Mouse (Mus musculus): ENCODE measurements around the gene Cacnb2. TPM values are rescaled to one million over a fixed set of nuclear protein-coding genes. Genes with fewer than 3 reads are reported as not detected.

The Cacnb2 gene
- total RNA-seq, 2 experiments from 2014 or later = 0.51 to 0.73 TPM

GRCm38 (mm10) chr2:14992531-14992930 is 389.6 kb downstream of the Cacnb2 start:
- no peak for DNase-seq
- Histone ChIP-seq H3K27ac (no peak overlapping the region), H3K4me3 (no peak overlapping the region)
- TF ChIP-seq CTCF (IDR thresholded peaks at IDR 0.05) = no peak
- intact Hi-C loops (cut with DNase I) = no loop called here

- no peak overlapping the region for H3K27ac ChIP-seq
- no peak for TF ChIP-seq CTCF (IDR thresholded peaks at IDR 0.05)
- DNase-seq = no peak
- no peak overlapping the region for H3K4me3 ChIP-seq
- intact Hi-C loops (cut with DNase I) = no loop called here
Observed at GRCm38 (mm10) chr2:14996036-14996435, 393.1 kb downstream of the Cacnb2 start.

- intact Hi-C loops (cut with DNase I) = no loop called here
- Histone ChIP-seq H3K4me3 (no peak overlapping the region), H3K27ac (no peak overlapping the region)
- no peak for DNase-seq
- TF ChIP-seq CTCF (IDR thresholded peaks at IDR 0.05) = no peak
Observed at GRCm38 (mm10) chr2:14997836-14998235, 394.9 kb downstream of the Cacnb2 start.

- Histone ChIP-seq H3K27ac (no peak overlapping the region), H3K4me3 (no peak overlapping the region)
- intact Hi-C loops (cut with DNase I) = no loop called here
- TF ChIP-seq CTCF (IDR thresholded peaks at IDR 0.05) = no peak
- no peak for DNase-seq
Observed at GRCm38 (mm10) chr2:15007531-15007930, 404.6 kb downstream of the Cacnb2 start.

GRCm38 (mm10) chr2:15008072-15008471 is 405.2 kb downstream of the Cacnb2 start:
- no peak for DNase-seq
- no peak for TF ChIP-seq CTCF (IDR thresholded peaks at IDR 0.05)
- Histone ChIP-seq H3K27ac (no peak overlapping the region), H3K4me3 (no peak overlapping the region)
- intact Hi-C loops (cut with DNase I) = no loop called here

- intact Hi-C loops (cut with DNase I) = loop anchor here (5.0 kb wide), 1 partner anchor 50 kb away; no protein-coding TSS in a partner anchor
- Histone ChIP-seq H3K4me3 (no peak overlapping the region), H3K27ac (no peak overlapping the region)
- DNase-seq = no peak
- no peak for TF ChIP-seq CTCF (IDR thresholded peaks at IDR 0.05)
Observed at GRCm38 (mm10) chr2:15026817-15027216, 423.9 kb downstream of the Cacnb2 start.

- Histone ChIP-seq H3K4me3 (no peak overlapping the region), H3K27ac (no peak overlapping the region)
- DNase-seq = no peak
- intact Hi-C loops (cut with DNase I) = loop anchor here (5.0 kb wide), 1 partner anchor 49 kb away; no protein-coding TSS in a partner anchor
- no peak for TF ChIP-seq CTCF (IDR thresholded peaks at IDR 0.05)
Observed at GRCm38 (mm10) chr2:15027816-15028215, 424.9 kb downstream of the Cacnb2 start.

Other genes starting within 250 kb of the Cacnb2 start
- under 1 TPM in 1 of 2 experiments, not detected in 1; 0.22 TPM for gene Slc39a12, start 214.8 kb upstream of the Cacnb2 start, total RNA-seq (2021)

All from gastrocnemius, adult 2 months (tissue).